Mouse (Mus musculus): Measurements from ENCODE around the gene Abo.
A peak's percentile ranks its signal among the peaks of the same experiment; 100 is the strongest.
"Not testable (repeated sequence)": the region's sequence is repeated elsewhere in the genome, so short reads cannot be mapped to it uniquely, and the experiment has no call there.

Gene Abo

GRCm38 (mm10) chr2:26864879-26865278 is at the start of gene Abo:
Gene Abo, minus strand, starts transcription at chr2:26864979.
- DNase-seq (ENCODE audit: low read depth, low spot score) = no peak

- DNase-seq (ENCODE audit: low read depth, low spot score) = no peak
These were observed 49.6 kb upstream of the Abo start for GRCm38 (mm10) chr2:26914148-26914941.

- no peak for DNase-seq (ENCODE audit: low read depth, low spot score)
These were observed 48.8 kb upstream of the Abo start for GRCm38 (mm10) chr2:26913416-26914147.

DNA sequence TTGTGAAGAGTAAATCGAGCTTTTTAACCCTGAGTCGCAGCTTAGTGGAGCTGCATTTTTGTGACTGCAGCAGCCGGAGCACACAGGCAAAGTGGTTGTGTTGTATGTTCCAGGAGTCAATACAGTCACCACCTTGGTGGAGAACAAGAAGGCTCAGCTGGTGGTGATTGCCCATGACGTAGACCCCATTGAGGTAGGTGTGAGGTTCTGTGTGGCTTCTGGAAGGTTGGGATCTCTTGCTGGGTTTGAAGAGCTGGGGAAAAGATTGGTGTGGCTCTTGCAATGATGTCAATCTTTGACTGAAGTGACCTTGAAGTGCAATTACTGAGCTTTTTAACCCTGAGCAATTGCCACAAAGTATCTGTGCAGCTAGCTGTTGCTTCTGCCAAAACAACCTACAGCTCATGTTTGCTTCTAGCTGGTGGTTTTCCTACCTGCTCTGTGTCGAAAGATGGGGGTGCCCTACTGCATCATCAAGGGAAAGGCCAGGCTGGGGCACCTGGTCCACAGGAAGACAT is 47.5 kb upstream of the Abo start:
- no peak for DNase-seq (ENCODE audit: low read depth, low spot score)

GRCm38 (mm10) chr2:26910994-26911765 is 46.4 kb upstream of the Abo start:
- DNase-seq (ENCODE audit: low read depth, low spot score) = peak; percentile 76

DNA sequence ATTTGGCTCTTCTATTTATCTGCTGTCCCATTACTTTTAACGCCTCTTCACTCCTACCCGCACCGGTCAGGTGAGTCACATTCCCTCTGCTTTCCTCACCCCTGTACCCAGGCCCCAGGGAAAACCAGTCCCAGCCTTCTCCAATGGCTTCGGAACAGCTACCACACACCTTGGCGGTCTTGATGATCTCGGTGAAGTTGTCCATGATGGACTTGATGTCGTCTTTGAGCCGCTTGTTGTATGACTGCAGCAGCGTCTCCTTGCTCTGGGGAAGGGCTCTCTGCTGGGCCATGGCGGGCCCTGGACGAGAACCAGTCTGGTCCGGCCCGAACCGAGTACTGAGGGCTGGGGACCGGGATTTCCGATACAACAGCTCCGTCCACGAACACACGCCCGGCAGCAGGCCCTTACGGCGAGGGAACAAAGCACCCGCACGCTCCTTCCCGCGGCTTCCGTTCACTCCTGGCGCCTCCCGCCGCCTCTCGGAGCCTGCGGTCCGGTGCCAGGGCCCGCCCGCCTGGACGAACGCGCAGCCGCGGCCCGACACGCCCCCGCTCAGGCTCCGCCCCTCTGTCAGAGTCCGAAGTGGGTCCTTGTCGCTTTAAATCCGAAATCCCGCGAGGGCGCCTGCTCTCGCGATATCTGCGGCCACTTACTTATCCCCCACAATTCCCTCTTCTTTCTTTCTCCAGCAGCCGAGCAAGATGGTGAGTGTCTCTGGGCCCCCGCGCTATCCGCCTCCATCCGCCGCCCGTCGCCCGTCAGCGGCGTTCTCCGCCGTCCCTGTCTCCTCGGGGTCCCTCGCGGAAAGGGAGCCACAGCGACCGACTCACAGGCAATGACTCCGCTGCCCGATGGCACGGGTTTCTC is 45.6 kb upstream of the Abo start, which contains the start of the genes Med22 and Rpl7a:
Med22 (minus strand) TSS at position 554 of the 870 bp plus-strand sequence.
Rpl7a (plus strand) TSS at position 641 of the 870 bp plus-strand sequence.
- DNase-seq (ENCODE audit: low read depth, low spot score) = peak; percentile 100

DNA sequence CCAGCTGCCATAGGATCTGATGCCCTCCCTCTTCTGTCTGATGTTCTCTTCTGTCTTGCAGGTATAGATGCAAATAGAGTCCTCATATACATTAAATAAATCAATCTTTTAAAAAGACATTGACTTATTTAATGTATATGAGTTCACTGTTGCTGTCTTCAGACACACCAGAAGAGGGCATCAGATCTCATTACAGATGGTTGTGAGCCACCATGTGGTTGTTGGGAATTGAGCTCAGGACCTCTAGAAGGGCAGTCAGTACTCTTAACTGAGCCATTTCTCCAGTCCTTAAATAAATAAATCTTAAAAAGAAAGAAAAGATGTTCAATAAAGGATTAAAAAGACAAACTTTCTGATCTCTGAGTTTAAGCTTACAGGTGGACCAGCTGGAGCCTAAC is 44.6 kb upstream of the Abo start:
- no peak for DNase-seq (ENCODE audit: low read depth, low spot score)

GRCm38 (mm10) chr2:26908710-26909386 is 44.1 kb upstream of the Abo start:
- no peak for DNase-seq (ENCODE audit: low read depth, low spot score)

- DNase-seq (ENCODE audit: low read depth, low spot score) = peak; percentile 50
These were observed 42.3 kb upstream of the Abo start for GRCm38 (mm10) chr2:26907109-26907508.

- no peak for DNase-seq (ENCODE audit: low read depth, low spot score)
These were observed 41.7 kb upstream of the Abo start for GRCm38 (mm10) chr2:26906431-26906830.

DNA sequence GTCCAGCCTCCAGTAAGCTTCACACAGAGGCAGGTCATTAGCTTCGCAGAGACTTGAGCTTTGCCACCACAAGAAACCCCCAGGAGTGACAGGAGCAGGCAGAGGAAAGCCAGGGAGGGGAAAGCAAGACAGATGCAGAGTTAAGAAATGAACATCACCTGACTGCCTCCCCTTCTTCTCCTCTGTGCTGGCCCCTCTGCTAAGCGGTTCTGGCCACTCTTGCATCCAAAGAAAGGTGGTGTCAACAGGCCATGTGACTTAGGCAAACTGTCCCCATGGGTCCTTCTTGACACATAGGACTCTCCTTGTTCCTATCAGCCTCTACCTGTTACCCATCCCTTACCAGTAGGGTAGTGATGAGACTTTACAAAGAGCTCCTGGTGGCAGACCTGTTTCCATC is 41.2 kb upstream of the Abo start:
- no peak for DNase-seq (ENCODE audit: low read depth, low spot score)

- no peak for DNase-seq (ENCODE audit: low read depth, low spot score)
These were observed 38.5 kb upstream of the Abo start for GRCm38 (mm10) chr2:26903311-26903710.

DNA sequence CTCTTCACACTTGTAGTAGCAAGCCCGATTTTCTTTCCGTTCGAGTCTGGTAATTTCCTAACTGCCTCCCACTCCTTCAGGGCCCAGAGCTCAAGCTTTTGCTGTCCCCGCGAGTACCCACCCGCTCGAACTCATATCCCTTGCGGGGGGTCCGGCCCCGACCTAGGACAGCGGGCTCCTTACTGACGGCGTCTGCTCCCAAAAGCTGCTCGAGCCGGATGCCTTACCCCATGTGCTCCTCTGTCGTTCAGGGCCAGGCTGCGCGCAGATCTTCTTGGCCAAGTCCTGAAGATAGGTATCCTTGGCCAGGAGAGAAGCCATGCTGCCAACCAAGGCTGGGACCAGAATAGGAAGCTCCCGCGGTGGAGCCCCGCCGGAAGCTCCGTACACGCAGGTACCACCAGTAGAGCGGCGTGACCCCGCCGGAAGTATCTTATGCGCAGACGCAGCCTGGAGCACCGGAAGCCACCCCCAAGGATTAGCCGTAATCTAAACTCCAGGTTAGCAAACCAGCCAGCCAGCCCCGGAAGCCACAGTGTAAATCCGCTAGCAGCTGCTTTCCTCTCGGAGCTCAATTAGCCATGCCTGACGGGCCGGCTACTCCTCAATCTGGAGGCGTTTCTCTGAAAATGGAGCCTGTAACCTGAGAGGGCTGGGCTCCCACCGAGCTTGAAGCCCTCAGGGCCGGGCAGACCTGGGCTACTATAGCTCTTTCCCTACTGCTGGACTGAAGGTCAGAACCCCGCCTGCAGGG is 37.9 kb upstream of the Abo start, which contains the start of gene Surf6:
Surf6 (minus strand) TSS at position 413 of the 754 bp plus-strand sequence.
- DNase-seq (ENCODE audit: low read depth, low spot score) = peak; percentile 96

DNA sequence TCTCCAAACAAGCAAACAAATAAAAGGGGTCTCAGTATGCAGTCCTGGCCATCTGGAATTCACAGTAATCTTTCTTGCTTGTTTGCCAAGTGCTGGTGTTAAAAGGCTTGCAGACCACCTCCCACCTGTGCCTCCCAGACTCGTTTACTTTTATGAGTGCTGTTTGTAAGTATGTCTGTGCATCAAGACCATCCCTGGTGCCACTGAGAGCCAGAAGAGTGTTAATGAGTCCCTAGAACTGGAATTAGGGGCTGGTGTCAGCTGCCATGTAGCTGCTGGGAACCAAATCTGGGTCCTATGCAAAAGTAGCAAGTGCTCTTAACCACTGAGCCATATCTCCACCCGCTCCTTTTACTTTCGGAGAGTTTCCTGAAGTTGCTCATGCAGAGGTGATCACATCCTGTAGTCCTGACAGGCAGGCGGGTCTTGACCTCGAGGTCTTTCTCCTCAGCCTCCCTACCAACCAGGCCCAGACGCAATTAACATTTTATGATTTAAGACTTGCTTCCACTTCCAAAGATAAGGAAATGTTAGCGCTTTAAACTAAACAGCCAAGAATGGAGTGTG is 37.1 kb upstream of the Abo start:
- DNase-seq (ENCODE audit: low read depth, low spot score) = no peak

GRCm38 (mm10) chr2:26900731-26901130 is 36.0 kb upstream of the Abo start:
- DNase-seq (ENCODE audit: low read depth, low spot score) = no peak

DNA sequence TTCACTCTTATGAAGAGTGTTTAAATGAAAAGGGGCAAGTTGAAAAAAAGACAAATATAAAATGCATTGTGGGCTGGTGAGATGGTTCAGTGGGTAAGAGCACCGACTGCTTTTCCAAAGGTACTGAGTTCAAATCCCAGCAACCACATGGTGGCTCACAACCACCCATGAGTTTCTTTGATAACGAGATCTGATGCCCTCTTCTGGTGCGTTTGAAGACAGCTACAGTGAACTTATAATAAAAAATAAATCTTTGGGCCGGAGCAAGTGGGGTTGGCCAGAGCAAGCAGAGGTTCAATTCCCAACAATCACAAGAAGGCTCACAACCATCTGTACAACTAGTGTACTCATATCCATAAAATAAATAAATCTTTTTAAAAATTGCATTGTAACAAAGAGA is 31.1 kb upstream of the Abo start:
- no peak for DNase-seq (ENCODE audit: low read depth, low spot score)

- not testable (repeated sequence) for DNase-seq (ENCODE audit: low read depth, low spot score)
These were observed 21.4 kb upstream of the Abo start for GRCm38 (mm10) chr2:26886170-26886569.

- not testable (repeated sequence) for DNase-seq (ENCODE audit: low read depth, low spot score)
These were observed 20.8 kb upstream of the Abo start for GRCm38 (mm10) chr2:26885541-26885940.

DNA sequence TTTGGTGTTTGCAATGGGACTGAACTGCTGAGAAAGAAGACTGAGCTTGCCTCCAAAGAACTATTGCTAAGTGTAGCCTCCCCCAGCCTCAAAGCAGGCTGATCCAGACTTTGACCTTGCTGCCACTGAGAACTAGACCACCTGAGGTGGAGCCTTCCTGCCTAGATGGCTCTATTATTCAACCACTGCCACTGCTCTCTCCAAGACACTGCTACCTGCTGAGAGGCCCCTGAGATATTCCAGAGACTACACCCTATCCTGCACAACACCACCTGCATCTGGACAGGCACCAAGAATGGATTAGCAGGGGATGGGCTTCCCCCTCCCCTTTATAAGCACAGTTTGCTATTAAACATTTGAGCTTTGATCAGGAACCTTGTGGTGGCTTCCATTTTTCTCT is 13.8 kb upstream of the Abo start:
- DNase-seq (ENCODE audit: low read depth, low spot score) = no peak
